Mouse (Mus musculus) heart, postnatal 10 days (tissue): Measurements from ENCODE around the gene Mphosph6. TPM values are rescaled to one million over a fixed set of nuclear protein-coding genes. Genes with fewer than 3 reads are reported as not detected.

Experiments used
- DNase-seq, 2 experiments: peaks; one replicate each; pipeline ENCODE4 v3.0.0; 2021
- intact Hi-C: fragments of 180-260 bp; cut with DNase I; formaldehyde crosslinking; loops from one replicate; pipeline ENCODE4 v1.15.1; 2025
- total RNA-seq, 2 experiments: library from RNA; stranded (reverse); gene quantifications; 2 replicates each; pipeline ENCODE4 v1.2.3; 2021

The Mphosph6 gene
- total RNA-seq, 2 experiments from 2014 or later: 13.0 to 14.1 TPM

- intact Hi-C loops: loop anchor here (5.0 kb wide), 1 partner anchor 90 kb away; no protein-coding TSS in a partner anchor
- DNase-seq: peak; percentile 26 to 45
Observed at GRCm38 (mm10) chr8:117772126-117772525, 29.6 kb downstream of the Mphosph6 start.

- intact Hi-C loops: loop anchor here (5.0 kb wide), 1 partner anchor 91 kb away; no protein-coding TSS in a partner anchor
- no peak for DNase-seq
Observed at GRCm38 (mm10) chr8:117771115-117771836, 30.5 kb downstream of the Mphosph6 start.

- intact Hi-C loops: no loop called here
Observed at GRCm38 (mm10) chr8:117768971-117769370, 32.8 kb downstream of the Mphosph6 start.

GRCm38 (mm10) chr8:117765947-117766346 lies 35.8 kb downstream of the Mphosph6 start:
- intact Hi-C loops: no loop called here
- no peak for DNase-seq

More at GRCm38 (mm10) chr8:117768971-117769370, 32.8 kb downstream of the Mphosph6 start:
- no peak for DNase-seq

- intact Hi-C loops: no loop called here
- no peak for DNase-seq
Observed at GRCm38 (mm10) chr8:117764625-117765024, 37.1 kb downstream of the Mphosph6 start.

- no peak for DNase-seq
- intact Hi-C loops: no loop called here
Observed at GRCm38 (mm10) chr8:117762776-117763175, 39.0 kb downstream of the Mphosph6 start.

GRCm38 (mm10) chr8:117757900-117758299 lies 43.8 kb downstream of the Mphosph6 start:
- DNase-seq: no peak
- intact Hi-C loops: no loop called here

GRCm38 (mm10) chr8:117749436-117749835 lies 52.3 kb downstream of the Mphosph6 start:
- DNase-seq: no peak
- intact Hi-C loops: no loop called here

- no peak for DNase-seq
- intact Hi-C loops: no loop called here
Observed at GRCm38 (mm10) chr8:117747886-117748730, 53.6 kb downstream of the Mphosph6 start.

GRCm38 (mm10) chr8:117747428-117747827 lies 54.3 kb downstream of the Mphosph6 start:
- no peak for DNase-seq
- intact Hi-C loops: no loop called here

GRCm38 (mm10) chr8:117746651-117747050 lies 55.1 kb downstream of the Mphosph6 start:
- intact Hi-C loops: no loop called here
- no peak for DNase-seq

- intact Hi-C loops: no loop called here
- no peak for DNase-seq
Observed at GRCm38 (mm10) chr8:117742431-117743012, 59.2 kb downstream of the Mphosph6 start.

Other genes with a start within 250 kb of the Mphosph6 start
- gene Sdr42e1, start 128.3 kb downstream of the Mphosph6 start, total RNA-seq: 1 to 10 TPM; 1.6 to 2.1 TPM
- not detected for gene Hsd17b2, start 100.0 kb downstream of the Mphosph6 start, total RNA-seq